Mouse (Mus musculus): ENCODE measurements around the gene Ubac2. TPM values are rescaled to one million over a fixed set of nuclear protein-coding genes. Genes with fewer than 3 reads are reported as not detected.

Gene Ubac2
- polyA plus RNA-seq, 1 experiment, result 41.4 TPM

- DNase-seq (ENCODE audit: extremely low spot score in 1 of 2, low spot score in 1 of 2), result no peak
Measured at GRCm38 (mm10) chr14:121922731-121923130, 44.3 kb downstream of the Ubac2 start.

GRCm38 (mm10) chr14:121924876-121925275, 46.5 kb downstream of the Ubac2 start:
- no peak for DNase-seq (ENCODE audit: extremely low spot score in 1 of 2, low spot score in 1 of 2)

DNA sequence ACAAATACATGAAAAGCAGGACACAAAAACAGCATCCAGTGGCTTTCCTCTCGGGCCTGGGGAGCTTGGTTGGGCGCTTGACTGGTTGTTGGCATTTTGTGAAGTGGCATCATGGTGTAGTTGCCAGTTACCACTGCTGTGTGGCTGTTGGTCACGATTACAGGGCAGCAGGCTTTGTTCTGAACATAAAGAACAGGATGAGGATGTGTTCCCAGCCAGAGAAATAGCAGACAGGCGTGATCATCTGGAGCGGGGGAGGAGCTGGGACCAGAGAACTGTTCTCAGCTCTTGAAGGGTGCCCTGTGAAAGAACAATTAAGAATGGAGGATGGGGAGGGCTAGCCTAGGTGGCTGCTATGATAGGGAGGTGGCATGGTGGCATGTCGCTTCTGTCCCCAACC, 48.5 kb downstream of the Ubac2 start:
- no peak for DNase-seq (ENCODE audit: extremely low spot score in 1 of 2, low spot score in 1 of 2)

DNA sequence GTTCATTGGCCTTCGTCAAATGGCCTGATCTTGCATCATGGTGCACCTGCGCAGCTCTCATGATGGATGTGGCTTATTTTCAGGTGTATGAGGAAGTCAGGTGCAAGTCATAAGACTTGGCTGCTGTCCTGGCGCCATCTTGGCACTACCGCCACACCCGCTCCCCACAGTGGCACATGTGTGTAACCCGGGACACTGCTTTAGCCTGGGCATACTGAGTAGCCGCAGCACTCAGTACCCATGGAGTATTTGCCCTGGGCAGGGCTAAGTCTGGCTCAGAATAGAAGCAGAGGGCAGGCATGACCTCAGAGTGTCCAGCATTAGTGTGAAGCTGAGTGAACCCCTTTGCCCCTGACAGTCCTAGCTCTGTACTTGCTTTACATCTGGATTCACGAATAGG, 49.0 kb downstream of the Ubac2 start:
- DNase-seq (ENCODE audit: extremely low spot score in 1 of 2, low spot score in 1 of 2), result no peak

DNA sequence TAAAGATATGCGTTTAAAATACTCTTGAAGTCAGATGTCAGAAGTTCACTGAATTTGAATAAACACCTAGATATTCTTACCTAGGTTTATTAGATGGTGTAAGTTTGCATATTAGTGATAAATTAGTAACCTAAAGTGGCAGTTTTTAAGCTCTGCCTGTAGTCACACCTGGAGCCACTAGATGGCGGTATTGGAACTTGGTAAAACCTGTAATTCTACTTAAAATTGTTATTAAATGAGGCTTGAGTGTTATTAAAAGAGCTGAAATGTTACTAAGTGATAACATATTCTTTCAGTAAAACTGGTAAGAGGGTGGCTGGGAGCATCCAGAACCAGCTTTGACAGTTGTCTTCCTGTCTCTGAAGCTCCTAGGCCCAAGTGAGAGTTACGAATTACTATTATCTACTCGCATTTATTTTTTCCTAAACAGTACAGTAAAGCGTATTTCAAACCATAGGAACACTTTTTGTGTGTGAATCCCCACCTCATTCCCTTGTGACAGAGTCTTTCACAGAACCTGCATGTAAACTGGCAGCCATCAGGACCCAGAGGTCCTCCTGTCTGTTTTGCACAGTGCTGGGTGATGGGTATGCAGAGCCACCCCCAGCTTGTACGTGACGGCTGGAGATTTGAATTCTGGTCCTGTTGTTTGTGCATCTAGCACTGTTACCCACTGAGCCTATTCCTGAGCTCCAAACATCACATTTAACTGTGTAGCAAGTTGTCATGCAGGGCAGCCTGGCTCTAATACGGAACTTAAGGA, 50.1 kb downstream of the Ubac2 start:
- peak in 1 of 2 experiments; percentile 77 for DNase-seq (ENCODE audit: extremely low spot score in 1 of 2, low spot score in 1 of 2)

GRCm38 (mm10) chr14:121929243-121929951, 51.0 kb downstream of the Ubac2 start:
- no peak for DNase-seq (ENCODE audit: extremely low spot score in 1 of 2, low spot score in 1 of 2)

- DNase-seq (ENCODE audit: extremely low spot score in 1 of 2, low spot score in 1 of 2), result no peak
Measured at GRCm38 (mm10) chr14:121930731-121931383, 52.4 kb downstream of the Ubac2 start.

GRCm38 (mm10) chr14:121931594-121931993, 53.2 kb downstream of the Ubac2 start:
- DNase-seq (ENCODE audit: extremely low spot score in 1 of 2, low spot score in 1 of 2), result no peak

DNA sequence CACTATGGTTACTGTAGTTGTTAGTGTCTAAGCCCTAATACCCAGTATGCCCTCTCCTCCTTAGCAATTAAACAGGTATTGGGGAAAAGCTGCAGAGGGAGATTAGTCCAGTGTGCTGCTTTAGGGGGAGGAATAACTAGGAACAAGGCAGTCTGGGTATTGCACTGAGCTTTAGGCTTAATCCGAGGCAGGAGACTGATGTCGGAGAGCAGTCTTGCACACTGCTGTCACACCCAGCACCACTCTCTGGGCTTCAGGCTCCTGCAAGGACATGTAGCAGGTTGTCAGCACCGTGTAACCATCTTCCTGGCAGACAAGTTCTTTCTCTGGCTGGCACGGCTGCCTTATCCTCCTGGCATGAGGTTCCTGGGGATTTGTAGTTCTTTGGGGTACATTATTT, 53.8 kb downstream of the Ubac2 start:
- no peak for DNase-seq (ENCODE audit: extremely low spot score in 1 of 2, low spot score in 1 of 2)

DNA sequence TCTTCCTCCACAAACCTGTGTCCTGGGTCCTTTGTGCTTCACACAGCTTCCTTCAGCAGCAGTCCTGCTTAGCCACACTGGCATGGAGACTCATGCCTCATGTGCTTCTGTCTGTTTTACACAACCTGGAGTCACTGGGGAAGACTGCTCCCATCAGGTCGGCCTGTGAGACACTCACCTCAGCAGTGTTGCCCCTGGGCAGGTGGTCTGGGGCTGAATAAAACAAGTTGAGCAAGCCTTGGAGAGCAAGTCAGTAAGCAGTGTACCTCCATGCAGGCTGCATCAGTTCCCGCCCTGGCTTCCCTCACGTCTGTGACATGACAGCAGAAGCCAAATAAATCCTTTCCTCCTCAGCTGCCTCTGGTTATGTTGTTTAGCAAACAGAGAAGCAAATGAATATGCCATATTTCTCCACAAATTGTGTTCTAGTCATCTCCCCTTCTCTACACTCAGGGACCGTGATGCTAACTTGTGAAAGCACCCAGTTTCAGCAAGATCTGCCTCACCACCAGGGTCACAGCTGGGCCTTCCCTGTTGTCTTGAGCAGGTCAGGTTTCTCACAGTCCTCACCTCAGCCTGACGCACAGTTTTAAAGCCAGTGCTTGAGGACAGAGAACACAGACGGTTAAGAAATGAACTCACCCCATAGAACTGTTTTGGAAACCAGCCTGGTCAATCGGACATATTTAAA, 55.6 kb downstream of the Ubac2 start:
- DNase-seq (ENCODE audit: extremely low spot score in 1 of 2, low spot score in 1 of 2), result no peak

- no peak for DNase-seq (ENCODE audit: extremely low spot score in 1 of 2, low spot score in 1 of 2)
Measured at GRCm38 (mm10) chr14:121934597-121934946, 56.2 kb downstream of the Ubac2 start.

- no peak for DNase-seq (ENCODE audit: extremely low spot score in 1 of 2, low spot score in 1 of 2)
Measured at GRCm38 (mm10) chr14:121936356-121936755, 57.9 kb downstream of the Ubac2 start.

DNA sequence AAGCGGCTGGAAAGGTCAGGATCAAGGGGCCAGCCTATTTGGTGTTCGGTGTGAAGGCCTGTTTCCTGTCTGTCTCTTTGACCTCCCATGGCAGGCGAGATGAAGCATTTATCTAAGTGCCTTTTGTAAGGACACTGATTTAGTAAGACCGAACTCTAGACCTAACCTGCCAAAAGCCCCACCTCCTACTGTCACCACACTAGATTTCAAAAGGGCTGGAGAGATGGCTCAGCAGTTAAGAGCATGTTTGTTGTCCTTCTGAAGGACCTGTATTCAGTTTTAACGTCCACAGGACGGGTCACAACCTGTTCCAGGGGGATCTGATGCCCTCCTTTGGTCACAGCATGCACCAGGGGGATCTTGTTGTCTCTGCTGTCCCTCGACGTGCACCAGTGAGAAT, 58.4 kb downstream of the Ubac2 start:
- no peak for DNase-seq (ENCODE audit: extremely low spot score in 1 of 2, low spot score in 1 of 2)

GRCm38 (mm10) chr14:121937601-121938255, 59.3 kb downstream of the Ubac2 start:
- no peak for DNase-seq (ENCODE audit: extremely low spot score in 1 of 2, low spot score in 1 of 2)

GRCm38 (mm10) chr14:121938256-121939191, 60.1 kb downstream of the Ubac2 start:
- no peak for DNase-seq (ENCODE audit: extremely low spot score in 1 of 2, low spot score in 1 of 2)

DNA sequence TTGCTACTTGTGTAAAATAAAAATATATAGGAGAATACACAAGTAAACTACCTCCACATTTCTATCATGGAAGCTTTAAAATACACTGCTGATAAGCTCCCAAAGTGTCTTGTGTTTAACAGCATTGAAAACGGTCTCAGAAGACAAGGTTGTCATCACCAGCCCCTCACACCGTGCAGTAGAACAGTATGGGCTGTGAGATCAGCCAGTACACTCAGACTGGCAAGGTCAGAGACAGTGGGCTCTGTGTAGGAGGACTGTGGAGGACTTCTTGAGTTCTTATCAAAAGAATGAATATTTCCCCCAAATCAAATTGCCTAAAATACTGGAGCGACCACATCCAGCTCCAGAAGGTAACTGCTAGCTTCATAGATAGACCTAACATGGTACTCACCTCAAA, 61.2 kb downstream of the Ubac2 start:
- DNase-seq (ENCODE audit: extremely low spot score in 1 of 2, low spot score in 1 of 2), result no peak

DNA sequence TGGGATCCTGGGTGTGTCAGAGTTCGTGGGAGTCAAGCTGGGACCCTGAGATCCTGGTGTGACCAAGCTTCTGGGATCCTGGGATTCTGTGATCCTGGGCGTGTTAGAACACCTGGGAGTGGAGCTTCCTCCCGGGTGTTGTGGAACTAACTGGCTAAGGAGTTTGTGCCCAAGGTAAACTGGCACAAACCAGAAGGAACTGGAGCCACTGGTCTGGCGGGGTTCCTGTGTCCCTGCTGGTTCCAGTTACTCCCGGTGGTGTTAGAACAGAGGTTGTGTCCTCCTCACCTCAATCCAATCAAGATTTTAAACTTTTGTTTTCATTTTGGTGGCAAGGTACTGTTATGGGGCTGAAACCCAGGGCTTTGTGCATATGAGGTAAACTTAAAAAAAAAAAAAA, 67.7 kb downstream of the Ubac2 start:
- DNase-seq (ENCODE audit: extremely low spot score in 1 of 2, low spot score in 1 of 2), result no peak

- DNase-seq (ENCODE audit: extremely low spot score in 1 of 2, low spot score in 1 of 2), result no peak
Measured at GRCm38 (mm10) chr14:121946728-121947127, 68.3 kb downstream of the Ubac2 start.

GRCm38 (mm10) chr14:121947201-121947760, 68.9 kb downstream of the Ubac2 start:
- no peak for DNase-seq (ENCODE audit: extremely low spot score in 1 of 2, low spot score in 1 of 2)
